Mouse (Mus musculus): ENCODE results near the gene Fryl.
A peak's percentile ranks its signal among the peaks of the same experiment; 100 is the strongest.

Fryl gene

GRCm38 (mm10) chr5:72995379-72995778, 261.0 kb downstream of the Fryl start:
- DNase-seq = no peak

- DNase-seq = no peak
These were observed 261.5 kb downstream of the Fryl start for GRCm38 (mm10) chr5:72994928-72995327.

GRCm38 (mm10) chr5:72994424-72994823, 262.0 kb downstream of the Fryl start:
- no peak for DNase-seq

- DNase-seq = no peak
These were observed 263.9 kb downstream of the Fryl start for GRCm38 (mm10) chr5:72992474-72992873.

GRCm38 (mm10) chr5:72989756-72990155, 266.7 kb downstream of the Fryl start:
- no peak for DNase-seq

- no peak for DNase-seq
These were observed 268.6 kb downstream of the Fryl start for GRCm38 (mm10) chr5:72987786-72988185.

GRCm38 (mm10) chr5:72984091-72984490, 272.3 kb downstream of the Fryl start:
- DNase-seq = peak; percentile 13 to 19

- DNase-seq = no peak
These were observed 279.9 kb downstream of the Fryl start for GRCm38 (mm10) chr5:72976539-72976938.

- DNase-seq = no peak
These were observed 280.4 kb downstream of the Fryl start for GRCm38 (mm10) chr5:72975996-72976395.

GRCm38 (mm10) chr5:72974602-72975001, 281.8 kb downstream of the Fryl start, which contains the start of gene Gm10135:
Gm10135 (minus strand) TSS chr5:72974702.
- DNase-seq = no peak

GRCm38 (mm10) chr5:72972934-72973333, 283.5 kb downstream of the Fryl start:
- DNase-seq = no peak

GRCm38 (mm10) chr5:72972435-72972834, 284.0 kb downstream of the Fryl start:
- DNase-seq = no peak
